Mouse (Mus musculus): ENCODE data around the gene Afap1l2. TPM values are rescaled to one million over a fixed set of nuclear protein-coding genes. Genes with fewer than 3 reads are reported as not detected.

Gene Afap1l2
- total RNA-seq (2021) = 10 to 100 TPM; 13.2 to 14.5 TPM

- intact Hi-C loops (cut with DNase I) = loop anchor here (5.0 kb wide), 1 partner anchor 86 kb away; no protein-coding TSS in a partner anchor
- DNase-seq (ENCODE audit: extremely low spot score in 1 of 2, low spot score in 2 of 2) = peak in 1 of 2 experiments; percentile 80
Observed at GRCm38 (mm10) chr19:57007781-57008710, at the start of gene Afap1l2. TSS of gene Afap1l2 (minus strand) at chr19:57008228.

- no peak for DNase-seq (ENCODE audit: extremely low spot score in 1 of 2, low spot score in 2 of 2)
- intact Hi-C loops (cut with DNase I) = no loop called here
Observed at GRCm38 (mm10) chr19:57057568-57057967, 49.5 kb upstream of the Afap1l2 start.

- intact Hi-C loops (cut with DNase I) = no loop called here
- DNase-seq (ENCODE audit: extremely low spot score in 1 of 2, low spot score in 2 of 2) = peak in 1 of 2 experiments; percentile 42
Observed at GRCm38 (mm10) chr19:57055215-57056120, 47.4 kb upstream of the Afap1l2 start.

GRCm38 (mm10) chr19:57052959-57053358 lies 44.9 kb upstream of the Afap1l2 start:
- intact Hi-C loops (cut with DNase I) = no loop called here
- no peak for DNase-seq (ENCODE audit: extremely low spot score in 1 of 2, low spot score in 2 of 2)

- intact Hi-C loops (cut with DNase I) = no loop called here
- DNase-seq (ENCODE audit: extremely low spot score in 1 of 2, low spot score in 2 of 2) = no peak
Observed at GRCm38 (mm10) chr19:57052016-57052415, 44.0 kb upstream of the Afap1l2 start.

GRCm38 (mm10) chr19:57049592-57050090 lies 41.6 kb upstream of the Afap1l2 start:
- intact Hi-C loops (cut with DNase I) = loop anchor here (10.0 kb wide), 1 partner anchor 235 kb away; no protein-coding TSS in a partner anchor
- no peak for DNase-seq (ENCODE audit: extremely low spot score in 1 of 2, low spot score in 2 of 2)

GRCm38 (mm10) chr19:57047671-57048320 lies 39.8 kb upstream of the Afap1l2 start:
- intact Hi-C loops (cut with DNase I) = loop anchor here (10.0 kb wide), 1 partner anchor 233 kb away; no protein-coding TSS in a partner anchor
- DNase-seq (ENCODE audit: extremely low spot score in 1 of 2, low spot score in 2 of 2) = no peak

- DNase-seq (ENCODE audit: extremely low spot score in 1 of 2, low spot score in 2 of 2) = peak in 1 of 2 experiments; percentile 45
- intact Hi-C loops (cut with DNase I) = loop anchor here (2.0 kb wide), 1 partner anchor 120 kb away; no protein-coding TSS in a partner anchor
Observed at GRCm38 (mm10) chr19:57039258-57039657, 31.2 kb upstream of the Afap1l2 start.

GRCm38 (mm10) chr19:57036860-57037259 lies 28.8 kb upstream of the Afap1l2 start:
- intact Hi-C loops (cut with DNase I) = no loop called here

GRCm38 (mm10) chr19:57031582-57031981 lies 23.6 kb upstream of the Afap1l2 start:
- peak; percentile 33 to 76 for DNase-seq (ENCODE audit: extremely low spot score in 1 of 2, low spot score in 2 of 2)
- intact Hi-C loops (cut with DNase I) = no loop called here

More at GRCm38 (mm10) chr19:57036860-57037259, 28.8 kb upstream of the Afap1l2 start:
- DNase-seq (ENCODE audit: extremely low spot score in 1 of 2, low spot score in 2 of 2) = no peak

GRCm38 (mm10) chr19:57029461-57029860 lies 21.4 kb upstream of the Afap1l2 start:
- intact Hi-C loops (cut with DNase I) = no loop called here
- DNase-seq (ENCODE audit: extremely low spot score in 1 of 2, low spot score in 2 of 2) = no peak

GRCm38 (mm10) chr19:57028327-57029179 lies 20.5 kb upstream of the Afap1l2 start:
- DNase-seq (ENCODE audit: extremely low spot score in 1 of 2, low spot score in 2 of 2) = peak in 1 of 2 experiments; percentile 72
- intact Hi-C loops (cut with DNase I) = no loop called here

GRCm38 (mm10) chr19:57026501-57026900 lies 18.5 kb upstream of the Afap1l2 start:
- no peak for DNase-seq (ENCODE audit: extremely low spot score in 1 of 2, low spot score in 2 of 2)
- intact Hi-C loops (cut with DNase I) = no loop called here

- no peak for DNase-seq (ENCODE audit: extremely low spot score in 1 of 2, low spot score in 2 of 2)
- intact Hi-C loops (cut with DNase I) = no loop called here
Observed at GRCm38 (mm10) chr19:57017785-57018179, 9.8 kb upstream of the Afap1l2 start.

GRCm38 (mm10) chr19:57016995-57017784 lies 9.2 kb upstream of the Afap1l2 start:
- intact Hi-C loops (cut with DNase I) = no loop called here
- DNase-seq (ENCODE audit: extremely low spot score in 1 of 2, low spot score in 2 of 2) = no peak

GRCm38 (mm10) chr19:57014808-57015207 lies 6.8 kb upstream of the Afap1l2 start:
- DNase-seq (ENCODE audit: extremely low spot score in 1 of 2, low spot score in 2 of 2) = no peak
- intact Hi-C loops (cut with DNase I) = no loop called here

GRCm38 (mm10) chr19:57013271-57013677 lies 5.2 kb upstream of the Afap1l2 start:
- DNase-seq (ENCODE audit: extremely low spot score in 1 of 2, low spot score in 2 of 2) = no peak
- intact Hi-C loops (cut with DNase I) = no loop called here

Measured in left cerebral cortex, postnatal 10 days (tissue).